Mouse (Mus musculus): ENCODE measurements around the gene Gkn2. TPM values are rescaled to one million over a fixed set of nuclear protein-coding genes. Genes with fewer than 3 reads are reported as not detected.

The Gkn2 gene
- polyA plus RNA-seq, 1 experiment from 2014 or later: not detected

GRCm38 (mm10) chr6:87422304-87422703 is 49.1 kb downstream of the Gkn2 start:
- 85% methylated on average over 7 of the region's 7 CpGs for WGBS

GRCm38 (mm10) chr6:87424037-87424816 is 51.1 kb downstream of the Gkn2 start:
- no peaks in the 10 kb centered on the region for H3K36me3 ChIP-seq (replicated peaks)
- no peaks in the 10 kb centered on the region for H3K9me3 ChIP-seq
- H3K4me2 ChIP-seq: peak overlapping the region; percentile 35
- 0 out of 2 replicates have a peak, but pooled peaks cover 5% of the 10 kb centered on the region for H3K4me1 ChIP-seq
- 0 out of 2 replicates have a peak overlapping the region, but pooled peaks have one; percentile 1 for H3K27ac ChIP-seq
- H3K4me3 ChIP-seq: 0 out of 2 replicates have a peak overlapping the region, but pooled peaks have one; percentile 15
- 47% methylated on average over 19 of the region's 19 CpGs for WGBS
- H3K27me3 ChIP-seq (replicated peaks): no peaks in the 10 kb centered on the region
- H3K9ac ChIP-seq: no peak overlapping the region
- no peak for ATAC-seq (replicated peaks)

More at GRCm38 (mm10) chr6:87422304-87422703, 49.1 kb downstream of the Gkn2 start:
- Histone ChIP-seq H3K9me3 (no peaks in the 10 kb centered on the region), H3K4me1 (0 out of 2 replicates have a peak, but pooled peaks cover 5% of the 10 kb centered on the region), H3K9ac (no peak overlapping the region), H3K27me3 (replicated peaks) (no peaks in the 10 kb centered on the region), H3K4me2 (no peak overlapping the region), H3K4me3 (no peak overlapping the region), H3K27ac (no peak overlapping the region), H3K36me3 (replicated peaks) (no peaks in the 10 kb centered on the region)
- no peak for ATAC-seq (replicated peaks)

DNA sequence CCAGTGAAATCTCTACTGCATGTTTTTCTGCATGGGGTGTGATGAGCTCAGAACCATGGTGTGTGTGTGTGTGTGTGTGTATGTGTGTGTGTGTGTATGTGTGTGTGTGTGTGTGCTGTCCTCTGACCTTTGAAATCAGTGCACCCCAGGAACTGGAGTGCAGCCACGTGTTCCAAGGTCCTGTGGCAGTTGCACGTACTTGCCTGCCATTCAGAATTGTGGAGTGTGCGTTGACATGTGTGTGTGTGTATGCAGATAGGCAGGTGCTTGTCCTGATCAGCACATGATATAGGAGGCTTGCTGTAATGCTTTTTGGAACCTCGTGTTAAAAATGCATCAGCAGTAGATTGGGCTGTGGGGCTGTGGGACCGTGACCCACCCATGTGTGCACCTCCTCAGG is 53.8 kb downstream of the Gkn2 start:
- WGBS: 80% methylated on average over 5 of the region's 5 CpGs
- Histone ChIP-seq H3K9ac (no peak overlapping the region), H3K4me3 (no peak overlapping the region), H3K9me3 (no peaks in the 10 kb centered on the region), H3K27ac (no peak overlapping the region), H3K36me3 (replicated peaks) (no peaks in the 10 kb centered on the region), H3K4me2 (no peak overlapping the region), H3K27me3 (replicated peaks) (no peaks in the 10 kb centered on the region), H3K4me1 (0 out of 2 replicates have a peak, but pooled peaks cover 5% of the 10 kb centered on the region)
- ATAC-seq (replicated peaks): no peak

DNA sequence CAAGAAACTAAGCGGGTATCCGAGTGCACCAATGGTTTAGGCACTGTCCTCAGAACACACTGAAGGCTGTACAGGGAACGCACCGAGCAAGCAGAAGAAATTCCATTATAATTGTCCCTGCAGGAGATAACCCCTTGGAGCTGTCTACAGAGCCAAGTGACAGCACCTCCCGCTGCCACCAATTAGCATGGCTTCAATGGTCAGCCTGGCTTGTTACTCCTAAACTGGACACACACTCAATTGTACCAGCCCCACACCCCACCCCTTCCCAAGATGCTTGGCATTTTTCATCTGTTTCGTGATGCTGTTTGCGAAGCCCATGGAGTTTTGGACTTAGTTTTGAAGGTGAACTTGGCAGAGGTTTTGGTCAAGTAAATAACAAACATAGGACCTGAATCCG is 54.5 kb downstream of the Gkn2 start:
- no peak overlapping the region for H3K4me2 ChIP-seq
- H3K9me3 ChIP-seq: no peaks in the 10 kb centered on the region
- no peaks in the 10 kb centered on the region for H3K36me3 ChIP-seq (replicated peaks)
- 49% methylated on average over 8 of the region's 8 CpGs for WGBS
- no peak overlapping the region for H3K9ac ChIP-seq
- no peak for ATAC-seq (replicated peaks)
- H3K27ac ChIP-seq: no peak overlapping the region
- no peaks in the 10 kb centered on the region for H3K27me3 ChIP-seq (replicated peaks)
- H3K4me1 ChIP-seq: 0 out of 2 replicates have a peak, but pooled peaks cover 5% of the 10 kb centered on the region
- no peak overlapping the region for H3K4me3 ChIP-seq

GRCm38 (mm10) chr6:87428487-87429044 is 55.4 kb downstream of the Gkn2 start, which contains the start of gene Bmp10:
TSS of gene Bmp10 (plus strand) at chr6:87428994.
- Histone ChIP-seq H3K9ac (no peak within 1 kb of the TSS), H3K27me3 (replicated peaks) (no peaks in the 10 kb centered on the region), H3K27ac (no peak within 1 kb of the TSS), H3K36me3 (replicated peaks) (no peaks in the 10 kb centered on the region), H3K9me3 (no peaks in the 10 kb centered on the region), H3K4me3 (no peak within 1 kb of the TSS), H3K4me2 (no peak within 1 kb of the TSS), H3K4me1 (0 out of 2 replicates have a peak, but pooled peaks cover 5% of the 10 kb centered on the region)
- no peak for ATAC-seq (replicated peaks)
- WGBS: 79% methylated on average over 7 of the region's 7 CpGs

Other genes starting within 250 kb of the Gkn2 start
- gene Antxr1, start 37.5 kb upstream of the Gkn2 start, polyA plus RNA-seq (2015; fragmentation: Nextera tagmentation; extraction: Ambion mirVana): 3.4 and 3.9 TPM in 2 replicates
- gene Gkn1, start 22.4 kb upstream of the Gkn2 start, polyA plus RNA-seq (2015; fragmentation: Nextera tagmentation; extraction: Ambion mirVana): not detected in 2 replicates
- gene Gkn3, start 15.6 kb downstream of the Gkn2 start, polyA plus RNA-seq (2015; fragmentation: Nextera tagmentation; extraction: Ambion mirVana): 0.28 and 0.67 TPM in 2 replicates
- not detected in 2 replicates for gene Bmp10, start 55.6 kb downstream of the Gkn2 start, polyA plus RNA-seq (2015; fragmentation: Nextera tagmentation; extraction: Ambion mirVana)
- 1.8 and 1.9 TPM in 2 replicates for gene Arhgap25, start 159.9 kb downstream of the Gkn2 start, polyA plus RNA-seq (2015; fragmentation: Nextera tagmentation; extraction: Ambion mirVana)
- 2.0 and 2.1 TPM in 2 replicates for gene Prokr1, start 217.4 kb downstream of the Gkn2 start, polyA plus RNA-seq (2015; fragmentation: Nextera tagmentation; extraction: Ambion mirVana)

Measured in midbrain, embryonic 15.5 days (tissue).